Mouse (Mus musculus) cerebellum, postnatal 25 days (tissue): ENCODE data around the gene Ubald2.
"Not testable (repeated sequence)": the region's sequence is repeated elsewhere in the genome, so short reads cannot be mapped to it uniquely, and the experiment has no call there.

Experiments
- DNase-seq, 2 experiments: peaks; one replicate each; pipeline ENCODE4 v3.0.0; 2021; ENCODE audit warnings: mixed read lengths in 2 of 2

Gene Ubald2

GRCm38 (mm10) chr11:116433356-116434286 is at the start of gene Ubald2:
Gene Ubald2, plus strand, starts transcription at chr11:116434094.
- DNase-seq, result peak; percentile 99

GRCm38 (mm10) chr11:116384171-116384570 is 49.7 kb upstream of the Ubald2 start:
- no peak for DNase-seq

GRCm38 (mm10) chr11:116385999-116386398 is 47.9 kb upstream of the Ubald2 start:
- DNase-seq, result no peak

- no peak for DNase-seq
Measured at GRCm38 (mm10) chr11:116387086-116388071, 46.5 kb upstream of the Ubald2 start.

GRCm38 (mm10) chr11:116388841-116389480 is 44.9 kb upstream of the Ubald2 start:
- peak; percentile 42 to 44 for DNase-seq

- DNase-seq, result no peak
Measured at GRCm38 (mm10) chr11:116394769-116395168, 39.1 kb upstream of the Ubald2 start.

GRCm38 (mm10) chr11:116396276-116396933 is 37.5 kb upstream of the Ubald2 start:
- DNase-seq, result no peak

GRCm38 (mm10) chr11:116396934-116397330 is 37.0 kb upstream of the Ubald2 start:
- no peak for DNase-seq

- no peak for DNase-seq
Measured at GRCm38 (mm10) chr11:116397517-116398347, 36.2 kb upstream of the Ubald2 start.

GRCm38 (mm10) chr11:116398348-116398677 is 35.6 kb upstream of the Ubald2 start:
- DNase-seq, result no peak

- no peak for DNase-seq
Measured at GRCm38 (mm10) chr11:116400560-116400959, 33.3 kb upstream of the Ubald2 start.

- no peak for DNase-seq
Measured at GRCm38 (mm10) chr11:116405601-116406000, 28.3 kb upstream of the Ubald2 start.

GRCm38 (mm10) chr11:116406231-116406728 is 27.6 kb upstream of the Ubald2 start:
- DNase-seq, result no peak

GRCm38 (mm10) chr11:116409008-116409407 is 24.9 kb upstream of the Ubald2 start:
- DNase-seq, result no peak

GRCm38 (mm10) chr11:116410415-116410814 is 23.5 kb upstream of the Ubald2 start:
- not testable (repeated sequence) for DNase-seq

- peak; percentile 64 to 76 for DNase-seq
Measured at GRCm38 (mm10) chr11:116411582-116411981, 22.3 kb upstream of the Ubald2 start.

GRCm38 (mm10) chr11:116412028-116412827 is 21.7 kb upstream of the Ubald2 start:
- DNase-seq, result peak in 1 of 2 experiments; percentile 42

GRCm38 (mm10) chr11:116412904-116413630 is 20.8 kb upstream of the Ubald2 start, which contains the start of gene Rnf157:
Gene Rnf157, minus strand, starts transcription at chr11:116413032.
- DNase-seq, result peak; percentile 83 to 89

GRCm38 (mm10) chr11:116413631-116414022 is 20.3 kb upstream of the Ubald2 start:
- no peak for DNase-seq
